Mouse (Mus musculus) stomach, postnatal 0 days (tissue): ENCODE results near the gene Kat8.

Source experiments
- CTCF ChIP-seq: IDR thresholded peaks from 2 replicates; pipeline ENCODE4 v1.5.1; 2016; ENCODE audit warnings: antibody characterized with exemption, low read depth, mild to moderate bottlenecking, moderate library complexity
- EP300 ChIP-seq: optimal IDR thresholded peaks from 2 replicates; pipeline ENCODE3; 2016; ENCODE audit warnings: antibody characterized with exemption

DNA sequence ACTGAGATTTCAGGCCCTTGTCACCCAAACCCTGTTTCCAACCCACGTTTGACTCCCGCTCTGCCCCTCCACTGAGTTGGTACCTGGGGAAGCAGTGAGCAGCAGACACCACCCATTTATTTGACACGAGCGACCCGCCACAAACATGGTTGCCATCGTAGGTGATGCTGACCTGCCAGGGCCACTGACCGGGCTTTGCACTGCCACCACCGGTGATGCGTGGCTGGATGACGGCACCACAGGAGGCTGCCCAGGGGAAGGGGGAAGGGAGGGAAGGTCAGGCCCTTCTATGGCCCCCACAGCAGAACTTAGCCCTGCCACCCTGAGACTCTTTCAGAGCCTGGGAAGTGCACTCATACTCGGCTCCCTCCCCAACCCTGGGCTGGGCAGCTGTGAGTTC is 15.4 kb downstream of the Kat8 start:
- TF ChIP-seq CTCF (no peak), EP300 (no peak)
